Mouse (Mus musculus) testis, adult 2 months (tissue): Measurements from ENCODE around the gene Usp17lb. TPM values are rescaled to one million over a fixed set of nuclear protein-coding genes. Genes with fewer than 3 reads are reported as not detected.

ENCODE experiments used
- H3K27ac ChIP-seq: fragments of 200-500 bp; 2 replicates; pipeline ENCODE4 v1.5.1; 2012; ENCODE audit warnings: low read depth, low read length; ENCODE audit not compliant: control insufficient read depth, insufficient read depth
- H3K27me3 ChIP-seq: fragments of 200-500 bp; 2 replicates; pipeline ENCODE4 v1.6.1; 2012; ENCODE audit warnings: mild to moderate bottlenecking, low read length, moderate library complexity; ENCODE audit not compliant: control insufficient read depth, insufficient read depth
- H3K36me3 ChIP-seq: fragments of 200-500 bp; 2 replicates; pipeline ENCODE4 v1.6.1; 2012; ENCODE audit warnings: mild to moderate bottlenecking, low read length; ENCODE audit not compliant: control insufficient read depth, insufficient read depth
- H3K4me1 ChIP-seq: fragments of 200-500 bp; 2 replicates; pipeline ENCODE4 v1.6.1; 2012; ENCODE audit warnings: low read length; ENCODE audit not compliant: control insufficient read depth, insufficient read depth
- H3K4me3 ChIP-seq: fragments of 200-500 bp; 2 replicates; pipeline ENCODE4 v1.5.1; 2012; ENCODE audit warnings: low read depth, mild to moderate bottlenecking, low read length, moderate library complexity, mixed read lengths; ENCODE audit not compliant: control insufficient read depth
- CTCF ChIP-seq: fragments of 200-500 bp; IDR thresholded peaks from 2 replicates; pipeline ENCODE4 v1.5.1; 2012; ENCODE audit warnings: low read depth, mild to moderate bottlenecking, inconsistent platforms, low read length, moderate library complexity; ENCODE audit not compliant: control insufficient read depth, insufficient read depth, insufficient replicate concordance
- POLR2A ChIP-seq: fragments of 200-500 bp; IDR thresholded peaks from 2 replicates; pipeline ENCODE4 v1.6.1; 2012; ENCODE audit warnings: low read depth, mild to moderate bottlenecking, inconsistent platforms, low read length, moderate library complexity; ENCODE audit not compliant: control insufficient read depth
- polyA plus RNA-seq: library from polyadenylated mRNA; depleted of rRNA; stranded (reverse); fragments of >200 nt; gene quantifications from 2 replicates; pipeline ENCODE4 v1.2.3, GENCODE M21; 2012; rRNA removed

Usp17lb gene
- polyA plus RNA-seq, 1 experiment: not detected

DNA sequence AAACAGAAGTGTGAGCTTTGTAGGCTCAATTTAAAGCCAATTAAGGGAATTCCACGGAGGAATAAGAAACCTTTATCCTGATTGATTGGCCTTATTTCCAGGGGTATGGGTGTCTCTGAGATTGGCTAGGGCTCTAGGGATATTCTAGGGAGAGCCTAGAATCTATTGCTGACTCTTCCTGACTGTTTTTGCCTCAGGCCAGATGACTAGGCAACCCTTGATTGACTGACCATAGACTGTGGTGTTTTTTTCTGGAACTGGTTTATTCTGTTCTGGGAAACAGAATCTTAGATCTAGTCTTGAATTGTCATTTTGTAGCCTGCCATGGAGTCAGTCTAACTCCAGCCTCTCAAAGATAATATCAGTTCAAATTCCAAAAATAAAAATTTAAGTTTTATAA lies 51.6 kb downstream of the Usp17lb start:
- no peak for TF ChIP-seq CTCF
- TF ChIP-seq POLR2A: no peak
- Histone ChIP-seq H3K4me3 (no peak overlapping the region), H3K27me3 (no peaks in the 10 kb centered on the region), H3K36me3 (no peaks in the 10 kb centered on the region), H3K27ac (no peak overlapping the region), H3K4me1 (no peaks in the 10 kb centered on the region)

Other genes starting within 250 kb of the Usp17lb start
- gene Olfr655, start 240.8 kb downstream of the Usp17lb start, polyA plus RNA-seq: not detected in 2 replicates
- not detected in 2 replicates for gene Olfr656, start 228.6 kb downstream of the Usp17lb start, polyA plus RNA-seq
- gene Olfr657, start 217.8 kb downstream of the Usp17lb start, polyA plus RNA-seq: not detected in 2 replicates
- not detected in 2 replicates for gene Olfr658, start 195.3 kb downstream of the Usp17lb start, polyA plus RNA-seq
- gene Olfr659, start 175.8 kb downstream of the Usp17lb start, polyA plus RNA-seq: not detected in 2 replicates
- not detected in 2 replicates for gene Olfr661, start 156.1 kb downstream of the Usp17lb start, polyA plus RNA-seq
- gene Usp17le, start 65.1 kb downstream of the Usp17lb start, polyA plus RNA-seq: not detected in 2 replicates
- gene Usp17la, start 14.4 kb upstream of the Usp17lb start, polyA plus RNA-seq: not detected in 2 replicates
- not detected in 2 replicates for gene Olfr665, start 35.4 kb upstream of the Usp17lb start, polyA plus RNA-seq
- gene Olfr666, start 53.3 kb upstream of the Usp17lb start, polyA plus RNA-seq: not detected in 2 replicates
- gene Olfr667, start 78.9 kb upstream of the Usp17lb start, polyA plus RNA-seq: not detected in 2 replicates
- gene Olfr668, start 85.5 kb upstream of the Usp17lb start, polyA plus RNA-seq: not detected in 2 replicates
- not detected in 2 replicates for gene Olfr669, start 91.6 kb upstream of the Usp17lb start, polyA plus RNA-seq
- gene Olfr670, start 120.0 kb upstream of the Usp17lb start, polyA plus RNA-seq: not detected in 2 replicates
- gene Olfr671, start 136.5 kb upstream of the Usp17lb start, polyA plus RNA-seq: not detected in 2 replicates
- not detected in 2 replicates for gene Olfr672, start 159.4 kb upstream of the Usp17lb start, polyA plus RNA-seq
- gene Olfr675, start 185.9 kb upstream of the Usp17lb start, polyA plus RNA-seq: not detected in 2 replicates
- not detected in 2 replicates for gene Olfr676, start 190.1 kb upstream of the Usp17lb start, polyA plus RNA-seq
- gene Olfr677, start 208.8 kb upstream of the Usp17lb start, polyA plus RNA-seq: not detected in 2 replicates
- gene Olfr678, start 221.9 kb upstream of the Usp17lb start, polyA plus RNA-seq: not detected in 2 replicates
- not detected in 2 replicates for gene Olfr679, start 238.6 kb upstream of the Usp17lb start, polyA plus RNA-seq